Mouse (Mus musculus) left cerebral cortex, adult 9 months (tissue): ENCODE measurements around the gene Aldh3b3.

ENCODE experiments used
- DNase-seq, 2 experiments: peaks; one replicate each; pipeline ENCODE4 v3.0.0; 2022; ENCODE audit warnings: low spot score in 2 of 2

Aldh3b3 gene

GRCm38 (mm10) chr19:3958470-3958869 lies at the start of gene Aldh3b3:
Aldh3b3 (plus strand) TSS chr19:3958645.
- no peak for DNase-seq

DNA sequence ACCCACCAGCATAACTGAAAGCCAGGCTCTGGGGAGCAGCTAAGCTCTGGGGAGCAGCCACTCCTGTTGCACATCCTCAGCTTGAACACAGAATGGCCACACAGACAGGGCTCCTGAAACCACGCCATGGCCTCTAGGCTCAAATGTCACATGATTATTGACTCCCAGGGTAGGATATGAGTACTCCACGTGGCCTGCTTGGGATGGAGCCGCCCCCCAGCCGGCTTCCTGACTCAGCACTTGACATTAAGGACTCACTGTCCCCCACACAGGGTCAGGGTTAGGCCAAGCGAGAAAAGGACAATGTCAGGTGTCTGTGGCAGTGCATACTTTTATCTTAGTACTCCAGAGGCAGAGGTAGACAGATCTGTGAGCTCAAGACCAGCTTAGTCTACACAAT lies 48.2 kb upstream of the Aldh3b3 start:
- DNase-seq, result no peak

GRCm38 (mm10) chr19:3912337-3913204 lies 45.9 kb upstream of the Aldh3b3 start, which contains the start of gene Ndufs8:
Ndufs8 (minus strand) TSS chr19:3912774.
- DNase-seq, result peak; percentile 98

DNA sequence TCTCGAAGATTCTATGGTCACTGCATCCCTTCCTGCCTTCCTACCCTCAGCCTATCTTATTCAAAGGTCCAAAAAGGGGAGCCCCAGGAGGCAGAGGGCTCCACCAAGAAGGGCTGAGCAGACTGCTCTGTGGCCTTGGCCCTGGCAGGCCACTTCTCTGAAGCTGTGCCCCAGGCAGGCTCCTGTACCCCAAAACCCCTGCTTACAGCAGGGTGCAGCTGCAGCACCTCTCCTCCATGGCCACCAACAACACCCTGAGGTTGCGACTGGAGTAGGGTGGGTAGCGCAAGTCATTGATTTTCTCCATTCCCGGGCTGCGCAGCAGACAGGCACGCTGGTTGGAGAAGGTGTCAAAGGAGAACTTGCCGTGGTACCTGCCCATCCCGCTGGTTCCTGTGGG lies 44.8 kb upstream of the Aldh3b3 start:
- DNase-seq, result no peak

DNA sequence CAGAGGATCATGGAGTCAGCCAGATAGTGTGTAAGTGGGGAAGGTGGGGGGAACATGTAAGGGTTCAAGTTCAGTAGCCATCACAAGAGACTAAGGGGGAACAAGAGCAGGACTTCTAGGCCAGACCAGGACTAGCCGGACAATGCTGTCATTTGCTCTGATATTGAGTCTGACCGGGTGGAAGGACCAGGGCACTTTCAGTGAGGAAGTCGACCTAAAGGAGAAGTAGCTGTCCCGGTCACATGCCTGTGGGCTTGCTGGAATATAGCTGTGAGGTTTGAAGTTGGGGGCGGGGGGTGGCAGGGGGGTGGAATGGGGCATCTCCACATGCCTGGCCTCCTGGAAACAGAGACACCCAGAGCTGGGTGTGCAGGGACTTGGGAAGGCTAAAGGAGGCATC lies 43.9 kb upstream of the Aldh3b3 start:
- DNase-seq, result no peak

DNA sequence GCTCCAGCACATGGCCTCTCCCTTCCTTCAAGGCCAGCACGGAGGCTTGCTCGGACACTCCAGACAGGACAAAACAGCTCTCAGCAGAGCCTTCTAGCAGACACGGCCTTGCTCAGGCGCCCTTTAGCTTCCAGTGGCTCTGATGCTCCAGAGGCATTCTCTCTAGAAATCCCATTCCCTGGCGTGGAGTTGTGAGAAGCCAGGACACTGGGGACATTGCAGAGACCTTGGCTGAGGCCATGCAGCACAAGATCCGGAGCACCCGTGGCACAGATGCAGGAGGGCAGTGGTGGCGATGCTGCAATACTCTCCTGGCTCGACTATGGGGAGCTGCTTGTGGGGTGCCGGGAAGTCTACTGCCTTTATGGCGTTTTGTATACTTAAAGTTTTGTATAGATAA lies 41.7 kb upstream of the Aldh3b3 start:
- DNase-seq, result no peak

GRCm38 (mm10) chr19:3919928-3920327 lies 38.5 kb upstream of the Aldh3b3 start:
- no peak for DNase-seq

DNA sequence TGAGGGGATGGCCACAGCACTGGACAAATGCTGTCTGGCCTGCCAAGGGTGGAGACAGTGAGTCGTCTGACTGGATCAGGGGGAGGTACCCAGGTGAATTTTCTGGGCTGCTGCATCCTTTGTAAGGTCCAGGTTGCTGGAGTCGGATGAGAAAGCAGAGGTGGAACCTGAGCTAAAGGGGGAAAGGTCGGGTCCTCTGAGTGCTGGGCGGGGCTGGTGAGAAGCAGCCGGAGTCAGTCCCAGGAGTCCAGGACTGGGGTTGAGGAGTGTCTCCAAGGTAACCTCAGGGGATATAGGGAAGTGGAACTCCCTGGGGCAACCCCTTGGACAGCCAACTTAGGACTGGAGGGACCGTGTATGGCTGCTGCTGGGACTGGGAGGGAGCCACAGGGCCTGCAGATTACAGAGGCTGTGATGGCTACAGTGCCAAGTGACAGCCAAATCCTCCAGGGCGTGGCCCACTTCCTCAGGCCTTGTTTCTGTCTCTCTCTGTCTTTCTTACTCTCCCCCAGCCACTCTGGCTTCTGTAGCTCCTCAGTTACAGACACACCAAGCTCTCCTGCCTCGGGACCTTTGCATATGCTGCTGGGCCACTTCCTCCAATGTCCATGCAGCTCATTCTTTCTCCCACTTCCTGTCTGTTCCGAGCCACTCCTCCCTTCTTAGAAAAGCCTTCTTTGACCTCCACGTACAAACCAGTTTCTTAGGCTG lies 35.6 kb upstream of the Aldh3b3 start:
- no peak for DNase-seq

DNA sequence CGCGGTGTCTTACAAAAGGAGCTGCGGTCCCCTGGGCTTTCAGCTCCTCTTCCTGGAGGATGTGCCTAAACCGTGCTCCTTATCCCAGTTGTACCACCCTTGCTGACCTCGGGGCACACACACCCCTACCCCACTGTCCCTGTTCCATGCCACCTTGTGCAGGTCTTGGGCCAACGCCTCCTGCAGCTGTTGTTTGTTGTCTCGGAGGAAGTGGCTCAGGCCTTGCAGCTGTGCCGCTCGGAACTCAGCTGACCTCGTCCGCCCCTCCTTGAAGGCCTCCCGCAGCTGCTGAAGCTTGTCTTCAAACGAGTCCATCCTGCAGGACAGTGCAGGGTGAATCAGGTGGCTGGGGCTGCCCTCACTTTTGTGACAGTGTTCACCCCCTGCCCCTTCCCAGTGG lies 34.9 kb upstream of the Aldh3b3 start:
- DNase-seq, result no peak

DNA sequence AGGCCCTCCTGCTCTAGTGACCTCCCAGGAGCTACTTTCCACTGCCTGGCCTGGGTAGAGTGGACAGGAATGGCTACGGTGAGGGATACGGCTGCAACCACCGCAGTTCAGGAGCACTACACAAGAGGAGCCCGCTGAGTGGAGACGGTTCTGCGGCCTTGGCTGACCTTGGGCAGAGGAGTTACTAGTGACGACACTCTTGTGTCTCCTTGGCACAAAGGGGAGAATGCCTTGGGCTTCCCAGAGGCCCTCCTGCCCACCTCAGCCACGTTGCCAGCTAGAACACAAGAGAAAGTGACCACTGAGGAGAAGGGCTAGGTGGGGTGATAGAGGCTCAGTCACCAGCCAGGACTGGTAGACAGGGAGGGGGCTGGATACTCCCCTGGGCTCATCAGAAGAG lies 34.3 kb upstream of the Aldh3b3 start:
- DNase-seq, result no peak

GRCm38 (mm10) chr19:3924868-3925267 lies 33.6 kb upstream of the Aldh3b3 start:
- DNase-seq, result no peak

DNA sequence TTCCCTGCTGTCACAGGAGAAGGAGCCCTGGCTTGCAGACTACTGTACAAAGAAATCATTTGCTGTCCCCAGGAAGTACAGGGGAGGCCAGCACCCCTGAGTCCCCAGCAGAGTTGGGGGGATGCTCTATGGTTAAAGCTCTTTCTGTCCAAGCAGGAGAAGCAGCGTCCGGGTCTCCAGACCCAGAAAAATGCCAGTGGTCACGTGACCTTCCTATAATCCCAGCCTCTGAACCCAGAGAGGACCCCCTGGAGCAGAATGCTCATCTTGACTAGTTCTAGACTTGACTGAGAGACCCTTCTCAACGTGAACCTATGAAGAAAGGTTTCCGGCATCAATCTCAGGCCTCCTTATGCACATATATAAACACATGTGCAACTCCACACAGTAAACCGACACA lies 32.6 kb upstream of the Aldh3b3 start:
- no peak for DNase-seq

- DNase-seq, result no peak
Observed at GRCm38 (mm10) chr19:3926279-3926678, 32.2 kb upstream of the Aldh3b3 start.

DNA sequence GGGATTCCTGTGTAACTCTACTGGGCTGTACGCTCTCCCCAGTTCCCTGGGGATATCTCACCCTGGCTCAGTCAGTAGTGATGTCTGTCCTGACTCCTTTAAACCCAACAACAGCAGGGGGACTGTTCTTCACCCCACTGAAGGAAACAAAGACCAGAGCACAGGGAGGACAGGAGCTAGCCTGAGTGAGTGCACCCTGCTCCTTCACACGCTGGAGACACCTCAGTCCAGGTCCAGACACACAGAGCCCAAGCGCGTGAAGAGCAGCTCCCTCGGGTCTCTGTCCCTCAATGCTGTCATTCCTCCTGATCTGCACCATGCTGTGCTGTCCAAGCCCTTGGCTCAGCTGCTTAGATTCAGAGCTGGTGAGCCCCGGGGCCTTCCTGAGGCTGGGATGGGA lies 31.8 kb upstream of the Aldh3b3 start:
- DNase-seq, result no peak

- no peak for DNase-seq
Observed at GRCm38 (mm10) chr19:3927989-3928388, 30.5 kb upstream of the Aldh3b3 start.

- no peak for DNase-seq
Observed at GRCm38 (mm10) chr19:3928779-3929178, 29.7 kb upstream of the Aldh3b3 start.

- peak in 1 of 2 experiments; percentile 72 for DNase-seq
Observed at GRCm38 (mm10) chr19:3929211-3929941, 29.1 kb upstream of the Aldh3b3 start, which contains the start of gene Aldh3b1. Aldh3b1 (minus strand) TSS chr19:3929808.

DNA sequence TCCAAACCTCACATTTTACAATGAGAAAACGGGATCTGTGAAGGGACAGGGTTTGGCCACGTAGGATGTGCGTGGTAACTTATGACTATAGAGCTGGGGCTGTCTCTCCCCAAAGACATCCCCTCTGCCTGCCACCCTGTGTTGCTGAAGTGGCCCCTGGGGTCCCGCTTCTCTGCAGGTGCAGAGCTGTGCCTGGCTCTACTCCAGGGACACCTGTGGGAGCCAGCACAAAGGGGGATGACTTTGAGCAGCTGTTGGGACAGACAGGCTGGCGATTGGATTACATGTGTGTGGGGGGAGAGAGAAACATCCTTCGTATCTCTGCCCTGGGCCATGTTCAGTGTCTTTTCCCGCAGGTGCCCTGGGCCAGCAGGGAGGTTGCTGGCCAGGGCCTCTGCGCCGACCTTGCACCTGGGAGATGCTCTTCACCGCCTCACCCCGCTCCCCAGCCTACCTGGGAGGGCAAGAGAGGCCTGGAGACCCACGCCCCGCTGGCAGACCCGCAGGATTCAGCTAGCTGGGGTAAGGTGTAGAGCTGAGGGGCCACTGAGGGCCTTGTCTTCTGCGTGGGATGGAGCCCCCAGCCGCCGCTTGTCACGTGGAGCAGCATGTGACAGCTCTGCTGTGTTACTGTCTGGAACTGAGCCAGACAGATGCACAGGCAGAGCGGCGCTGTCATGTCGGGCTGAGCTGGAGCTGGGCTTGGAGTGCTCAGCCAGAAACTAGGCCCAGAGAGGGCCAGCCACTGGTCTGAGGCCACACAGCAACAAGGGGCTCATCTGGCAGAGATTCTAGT lies 28.0 kb upstream of the Aldh3b3 start:
- no peak for DNase-seq

GRCm38 (mm10) chr19:3931716-3932115 lies 26.7 kb upstream of the Aldh3b3 start:
- no peak for DNase-seq

DNA sequence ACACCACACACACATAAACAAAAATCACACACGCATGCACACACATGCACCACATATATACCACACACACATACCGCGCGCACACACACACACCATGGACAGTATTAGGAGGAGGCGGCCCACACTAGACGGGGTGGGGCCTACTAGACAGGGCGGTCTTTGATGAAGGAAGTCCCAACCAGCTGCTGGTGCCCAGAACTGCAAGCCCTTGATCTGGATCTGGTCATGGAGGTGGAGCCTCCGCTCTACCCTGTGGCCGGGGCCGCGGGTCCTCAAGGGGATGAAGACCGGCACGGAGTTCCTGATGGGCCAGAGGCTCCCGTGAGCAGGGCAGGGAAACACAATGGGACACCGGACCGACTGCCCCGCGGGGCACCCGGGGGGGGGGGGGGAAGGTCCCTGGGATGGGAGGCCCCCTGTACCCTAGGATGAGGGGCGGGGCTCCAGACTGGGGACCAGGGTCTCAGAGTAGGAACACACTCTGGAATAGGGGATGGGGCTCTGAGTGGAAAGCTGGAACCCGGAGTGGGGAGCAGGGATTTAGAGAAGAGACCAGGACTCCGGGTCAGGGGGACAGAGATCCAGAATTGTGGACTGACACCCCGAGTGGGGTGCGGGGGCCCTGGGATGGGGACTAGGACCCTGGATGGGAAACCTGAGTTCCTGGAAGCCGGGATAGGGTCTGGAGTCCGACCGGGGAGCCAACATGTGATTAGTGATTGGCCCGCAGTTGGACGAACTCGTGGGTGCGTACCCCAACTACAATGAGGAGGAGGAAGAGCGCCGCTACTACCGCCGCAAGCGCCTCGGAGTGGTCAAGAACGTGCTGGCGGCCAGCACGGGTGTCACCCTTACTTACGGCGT lies 23.2 kb upstream of the Aldh3b3 start, which contains the start of gene Unc93b1:
Unc93b1 (plus strand) TSS at position 155 of the 864 bp plus-strand sequence.
- no peak for DNase-seq
